Mouse (Mus musculus) heart, postnatal 14 days (tissue): ENCODE measurements around the gene Kcnk1. TPM values are rescaled to one million over a fixed set of nuclear protein-coding genes. Genes with fewer than 3 reads are reported as not detected.

ENCODE experiments used
- DNase-seq, 2 experiments: peaks; one replicate each; pipeline ENCODE4 v3.0.0; 2021 to 2022
- intact Hi-C: fragments of 180-260 bp; cut with DNase I; formaldehyde crosslinking; loops from one replicate; pipeline ENCODE4 v1.15.1; 2025
- total RNA-seq, 2 experiments: library from RNA; stranded (reverse); gene quantifications; 2 replicates each; pipeline ENCODE4 v1.2.3; 2021

Gene Kcnk1
- total RNA-seq, 2 experiments from 2014 or later = not detected

- no peak for DNase-seq
- intact Hi-C loops = no loop called here
Observed at GRCm38 (mm10) chr8:125996031-125996839, 1.3 kb downstream of the Kcnk1 start.

- intact Hi-C loops = no loop called here
- DNase-seq = no peak
Observed at GRCm38 (mm10) chr8:125996980-125997379, 2.0 kb downstream of the Kcnk1 start.

- intact Hi-C loops = no loop called here
- DNase-seq = no peak
Observed at GRCm38 (mm10) chr8:125997550-125997949, 2.6 kb downstream of the Kcnk1 start.

- intact Hi-C loops = no loop called here
- DNase-seq = no peak
Observed at GRCm38 (mm10) chr8:125999842-126000395, 4.9 kb downstream of the Kcnk1 start.

GRCm38 (mm10) chr8:126003546-126003945 is 8.6 kb downstream of the Kcnk1 start:
- DNase-seq = no peak
- intact Hi-C loops = no loop called here

- DNase-seq = no peak
- intact Hi-C loops = no loop called here
Observed at GRCm38 (mm10) chr8:126004953-126005352, 10.0 kb downstream of the Kcnk1 start.

GRCm38 (mm10) chr8:126006310-126006990 is 11.5 kb downstream of the Kcnk1 start:
- no peak for DNase-seq
- intact Hi-C loops = no loop called here

- no peak for DNase-seq
- intact Hi-C loops = no loop called here
Observed at GRCm38 (mm10) chr8:126007538-126008330, 12.8 kb downstream of the Kcnk1 start.

GRCm38 (mm10) chr8:126008945-126009344 is 14.0 kb downstream of the Kcnk1 start:
- DNase-seq = no peak
- intact Hi-C loops = no loop called here

- DNase-seq = no peak
- intact Hi-C loops = no loop called here
Observed at GRCm38 (mm10) chr8:126010900-126011299, 15.9 kb downstream of the Kcnk1 start.

- intact Hi-C loops = no loop called here
- no peak for DNase-seq
Observed at GRCm38 (mm10) chr8:126012334-126012733, 17.4 kb downstream of the Kcnk1 start.

- DNase-seq = no peak
- intact Hi-C loops = no loop called here
Observed at GRCm38 (mm10) chr8:126013646-126014045, 18.7 kb downstream of the Kcnk1 start.

- intact Hi-C loops = no loop called here
- no peak for DNase-seq
Observed at GRCm38 (mm10) chr8:126021932-126022331, 27.0 kb downstream of the Kcnk1 start.

- intact Hi-C loops = no loop called here
- DNase-seq = no peak
Observed at GRCm38 (mm10) chr8:126023706-126024305, 28.8 kb downstream of the Kcnk1 start.

GRCm38 (mm10) chr8:126024891-126025290 is 29.9 kb downstream of the Kcnk1 start:
- intact Hi-C loops = no loop called here
- no peak for DNase-seq

GRCm38 (mm10) chr8:126026121-126026520 is 31.2 kb downstream of the Kcnk1 start:
- intact Hi-C loops = no loop called here
- DNase-seq = no peak

GRCm38 (mm10) chr8:126026584-126026983 is 31.6 kb downstream of the Kcnk1 start:
- no peak for DNase-seq
- intact Hi-C loops = no loop called here

- no peak for DNase-seq
- intact Hi-C loops = no loop called here
Observed at GRCm38 (mm10) chr8:126027486-126027885, 32.5 kb downstream of the Kcnk1 start.

- DNase-seq = no peak
- intact Hi-C loops = no loop called here
Observed at GRCm38 (mm10) chr8:126028941-126029340, 34.0 kb downstream of the Kcnk1 start.

- intact Hi-C loops = no loop called here
- no peak for DNase-seq
Observed at GRCm38 (mm10) chr8:126032776-126033175, 37.8 kb downstream of the Kcnk1 start.
